Mouse (Mus musculus): ENCODE measurements at regions not wholly inside any gene's neighbourhood (a gene's known extent, or its start where the extent isn't known, plus 50 kb on each side); places are given as distances from the start of the nearest gene placed in this dataset.

DNA sequence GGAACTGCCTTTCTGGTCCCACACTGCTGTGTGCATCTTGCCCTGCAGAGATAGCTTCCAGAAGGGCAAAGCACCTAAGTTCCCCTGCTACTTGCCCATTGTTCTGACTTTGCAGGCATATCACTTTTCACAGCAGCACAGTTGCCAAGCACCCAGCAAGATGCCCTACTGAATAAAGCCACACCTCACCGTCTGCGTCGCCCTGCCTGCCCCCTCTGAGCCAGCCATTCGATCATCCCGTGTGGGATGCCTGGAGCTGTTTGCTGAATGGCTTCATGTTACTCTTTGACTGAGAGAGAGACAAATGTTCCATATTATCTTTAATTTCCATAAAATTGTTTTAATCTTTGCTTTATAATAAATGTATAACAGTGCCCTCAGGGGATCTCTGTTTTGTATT is 407.2 kb downstream of the Lmo4 start:
- TF ChIP-seq CTCF (IDR thresholded peaks at IDR 0.05; ENCODE audit: insufficient read depth, low read length) = no peak
- TF ChIP-seq POLR2A (IDR thresholded peaks at IDR 0.05; ENCODE audit: borderline replicate concordance, extremely low read depth, low read depth, low read length) = no peak
